8 mouse cellular contexts compared by ENCODE assay signal in genomic region chr2:14055566-14056331, GRCm38 (mm10). TPM values are rescaled to one million over a fixed set of nuclear protein-coding genes. Genes with fewer than 3 reads are reported as not detected.
A peak's percentile ranks its signal among the peaks of the same experiment; 100 is the strongest.
DNase-seq lines count a peak whose midpoint lies in the region; ATAC-seq lines count a peak whose summit lies in the region.

Gene Hacd1, minus strand, starts transcription at chr2:14056135.

- no peaks in the 10 kb centered on the region for H3K4me1 ChIP-seq in intestine, embryonic 14.5 days (replicated peaks; ENCODE audit: control insufficient read depth, insufficient read depth, low read length)

- peak within 1 kb of the TSS; percentile 65 for H3K4me3 ChIP-seq in intestine, embryonic 14.5 days (ENCODE audit: low read depth, low read length)

- no peaks in the 10 kb centered on the region for H3K9me3 ChIP-seq in intestine, embryonic 14.5 days (ENCODE audit: control insufficient read depth, low read length)

- H3K9ac ChIP-seq in intestine, embryonic 14.5 days (ENCODE audit: low read length): peak within 1 kb of the TSS; percentile 68

- peak; percentile 89 for ATAC-seq in intestine, embryonic 14.5 days (replicated peaks; ENCODE audit: low FRiP score, low TSS enrichment, low read depth)
- no peak for ATAC-seq in inflammation-experienced regulatory T-cells, adult 6 months

- intact Hi-C loops in gastrocnemius, postnatal 14 days (cut with DNase I; ENCODE audit: low total_unique reads): no loop called here
- intact Hi-C loops in left cerebral cortex, postnatal 25 days (cut with DNase I): loop anchor here (10.0 kb wide), 1 partner anchor 781 kb away; the partner anchor contains the start of gene Rsu1

- peak within 1 kb of the TSS; percentile 87 for H3K27ac ChIP-seq in intestine, embryonic 14.5 days (ENCODE audit: low read depth)

- peak; percentile 86 to 94 for DNase-seq in adrenal gland, adult (ENCODE audit: inconsistent age in 2 of 2, low spot score in 1 of 2)
- peak; percentile 86 for DNase-seq in embryo, embryonic 10 days (ENCODE audit: low spot score)
- peak; percentile 89 for DNase-seq in gastrocnemius, postnatal 14 days
- peak; percentile 93 for DNase-seq in intestine, embryonic 14.5 days (ENCODE audit: low spot score)
- peak; percentile 80 to 84 for DNase-seq in left cerebral cortex, postnatal 25 days (ENCODE audit: low spot score in 2 of 2)
- DNase-seq in mesoderm, embryonic 11.5 days (ENCODE audit: low read depth, low spot score): peak; percentile 91
- DNase-seq in right cerebral cortex, postnatal 36 days (ENCODE audit: low spot score in 2 of 2): peak; percentile 68 to 70

- peak within 1 kb of the TSS; percentile 67 for H3K4me2 ChIP-seq in intestine, embryonic 14.5 days (ENCODE audit: low read length)

- 1% methylated on average over 69 of the region's 101 CpGs for WGBS in intestine, embryonic 14.5 days

- no peaks in the 10 kb centered on the region for H3K36me3 ChIP-seq in intestine, embryonic 14.5 days (ENCODE audit: control insufficient read depth, insufficient read depth, low read length)

- no peaks in the 10 kb centered on the region for H3K27me3 ChIP-seq in intestine, embryonic 14.5 days (replicated peaks; ENCODE audit: control insufficient read depth, insufficient read depth, low read length)

RNA-seq across cellular contexts. Expression of gene Hacd1, which starts in this region (rescaled TPM):
- 100 to 1,000 TPM; 321 to 334 TPM for total RNA-seq in gastrocnemius, postnatal 14 days (2021)
- 125 and 135 TPM in 2 replicates for polyA plus RNA-seq in intestine, embryonic 14.5 days (2014; fragmentation: Nextera tagmentation; extraction: Ambion mirVana)
- 10 to 100 TPM; 18.6 to 23.3 TPM for total RNA-seq in left cerebral cortex, postnatal 25 days (2021)
- polyA plus RNA-seq in inflammation-experienced regulatory T-cells, adult 6 months (2017; shearing (Covaris generic)): not detected

Comparison
In these comparisons a context has a peak if more than half of its experiments do, and no peak if none do; other contexts are left out.
1. RNA of gene Hacd1 (total RNA-seq): 321 to 334 TPM in gastrocnemius, postnatal 14 days; 18.6 to 23.3 TPM in left cerebral cortex, postnatal 25 days; every median in the first group is over 10 times any median in the second.
2. RNA of gene Hacd1 (polyA plus RNA-seq): 125 to 135 TPM in intestine, embryonic 14.5 days; not detected in inflammation-experienced regulatory T-cells, adult 6 months; every median in the first group is over 100 times any median in the second.
3. Peak in every context shown above with its lines, with median percentiles within 50 percentile points of each other: DNase-seq.